Mouse (Mus musculus) hindbrain, embryonic 15.5 days (tissue): ENCODE measurements at regions not wholly inside any gene's neighbourhood (a gene's known extent, or its start where the extent isn't known, plus 50 kb on each side); places are given as distances from the start of the nearest gene placed in this dataset.
A peak's percentile ranks its signal among the peaks of the same experiment; 100 is the strongest.

Experiments used
- ATAC-seq: fragments of 200-750 bp; cut with Nextera tagmentation; 2 replicates; pipeline ENCODE4 v1.8.0; 2017; ENCODE audit warnings: low read depth, moderate number of reproducible peaks, moderate TSS enrichment; ENCODE audit not compliant: low FRiP score
- H3K27ac ChIP-seq: fragments of 300-500 bp; sonication (generic); replicated peaks from 2 replicates; pipeline ENCODE4 v1.5.1; 2015; ENCODE audit warnings: mild to moderate bottlenecking, inconsistent platforms
- H3K27me3 ChIP-seq: fragments of 300-500 bp; sonication (generic); 2 replicates; pipeline ENCODE4 v1.6.1; 2015; ENCODE audit warnings: control low read depth, inconsistent platforms
- H3K36me3 ChIP-seq: fragments of 300-500 bp; sonication (generic); 2 replicates; pipeline ENCODE4 v1.6.1; 2015; ENCODE audit warnings: control low read depth, inconsistent platforms
- H3K4me1 ChIP-seq: fragments of 300-500 bp; sonication (generic); replicated peaks from 2 replicates; pipeline ENCODE4 v1.6.1; 2015; ENCODE audit warnings: control low read depth, inconsistent platforms
- H3K4me2 ChIP-seq: fragments of 300-500 bp; sonication (generic); 2 replicates; pipeline ENCODE4 v1.6.1; 2015; ENCODE audit warnings: moderate library complexity, mild to moderate bottlenecking, inconsistent platforms
- H3K4me3 ChIP-seq: fragments of 300-500 bp; sonication (generic); 2 replicates; pipeline ENCODE4 v1.5.1; 2015; ENCODE audit warnings: mild to moderate bottlenecking, inconsistent platforms
- H3K9ac ChIP-seq: fragments of 300-500 bp; sonication (generic); 2 replicates; pipeline ENCODE4 v1.6.1; 2015; ENCODE audit warnings: inconsistent platforms
- H3K9me3 ChIP-seq: fragments of 300-500 bp; sonication (generic); 2 replicates; pipeline ENCODE4 v1.6.1; 2016; ENCODE audit warnings: control low read depth, inconsistent platforms
- WGBS: fragments of 180-500 bp; shearing (Covaris S2); methylation state at CpG from one replicate; pipeline ENCODE4 v1.1.7; 2015; 5-methylcytosine and 5-hydroxymethylcytosine counted together

- H3K36me3 ChIP-seq: no peaks in the 10 kb centered on the region
- H3K4me1 ChIP-seq: no peaks in the 10 kb centered on the region
- no peaks in the 10 kb centered on the region for H3K9me3 ChIP-seq
- ATAC-seq: 0 out of 2 replicates have a peak, but pooled peaks have one; percentile 63
- H3K4me3 ChIP-seq: no peak overlapping the region
- H3K27me3 ChIP-seq: no peaks in the 10 kb centered on the region
- H3K27ac ChIP-seq: no peak overlapping the region
- no peak overlapping the region for H3K9ac ChIP-seq
- H3K4me2 ChIP-seq: no peak overlapping the region
- WGBS: 57% methylated on average over 17 of the region's 17 CpGs
These were observed 53.4 kb upstream of the Fmnl2 start for GRCm38 (mm10) chr2:52804106-52804825.

GRCm38 (mm10) chr2:52804826-52805149 is 52.9 kb upstream of the Fmnl2 start:
- no peaks in the 10 kb centered on the region for H3K4me1 ChIP-seq
- H3K4me2 ChIP-seq: no peak overlapping the region
- no peak overlapping the region for H3K4me3 ChIP-seq
- no peak overlapping the region for H3K9ac ChIP-seq
- ATAC-seq: no peak
- no peaks in the 10 kb centered on the region for H3K27me3 ChIP-seq
- H3K27ac ChIP-seq: no peak overlapping the region
- H3K9me3 ChIP-seq: no peaks in the 10 kb centered on the region
- H3K36me3 ChIP-seq: no peaks in the 10 kb centered on the region
- WGBS: 64% methylated on average over 1 of the region's 1 CpGs

- Histone ChIP-seq H3K36me3 (no peaks in the 10 kb centered on the region), H3K4me2 (no peak overlapping the region), H3K4me3 (no peak overlapping the region), H3K4me1 (no peaks in the 10 kb centered on the region), H3K9me3 (no peaks in the 10 kb centered on the region), H3K9ac (no peak overlapping the region), H3K27ac (no peak overlapping the region), H3K27me3 (no peaks in the 10 kb centered on the region)
- ATAC-seq: no peak
- WGBS: 56% methylated on average over 2 of the region's 2 CpGs
These were observed 49.8 kb upstream of the Fmnl2 start for GRCm38 (mm10) chr2:52807826-52808225.
